Mouse (Mus musculus): ENCODE measurements around the gene Cadps2.

Cadps2 gene

DNA sequence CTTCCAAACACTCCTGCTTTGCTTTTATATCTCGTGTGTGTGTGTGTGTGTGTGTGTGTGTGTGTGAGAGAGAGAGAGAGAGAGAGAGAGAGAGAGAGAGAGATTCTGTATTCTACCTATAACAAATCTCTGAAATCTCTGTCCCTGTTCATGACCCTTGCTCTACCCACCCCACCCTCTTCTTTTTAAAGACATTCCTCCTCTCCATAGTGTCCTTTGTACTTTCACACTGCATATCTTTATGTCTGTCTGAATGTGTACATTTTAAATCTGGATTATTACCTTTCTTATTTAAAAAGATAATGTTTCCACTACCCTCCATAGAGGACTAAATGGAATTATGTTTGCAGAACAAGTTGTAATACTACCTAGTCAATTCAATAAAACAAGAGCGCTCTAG lies 315.5 kb downstream of the Cadps2 start:
- no peak for DNase-seq

GRCm38 (mm10) chr6:23522556-23522955 lies 316.7 kb downstream of the Cadps2 start:
- DNase-seq = peak; percentile 79

- no peak for DNase-seq
Measured at GRCm38 (mm10) chr6:23498611-23499010, 340.6 kb downstream of the Cadps2 start.

DNA sequence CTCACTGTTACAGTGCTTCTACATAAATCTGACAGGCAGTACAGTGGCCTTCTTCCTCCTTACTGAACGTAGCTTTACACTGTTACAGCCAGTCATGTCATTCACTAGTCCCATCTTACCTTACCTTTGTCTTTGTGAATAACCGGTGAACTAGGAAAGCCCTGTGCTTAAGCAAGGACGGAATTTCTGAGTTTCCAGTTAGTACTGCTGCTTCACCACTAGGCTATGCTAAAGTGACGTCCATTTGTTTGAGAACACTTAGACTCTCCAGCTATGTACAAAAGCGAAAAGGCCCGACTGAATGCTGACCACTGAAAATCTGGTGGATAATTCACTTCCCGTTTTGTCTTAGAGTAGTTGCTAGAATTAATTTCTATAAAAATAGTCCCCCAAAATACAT lies 347.4 kb downstream of the Cadps2 start:
- DNase-seq = peak; percentile 57

DNA sequence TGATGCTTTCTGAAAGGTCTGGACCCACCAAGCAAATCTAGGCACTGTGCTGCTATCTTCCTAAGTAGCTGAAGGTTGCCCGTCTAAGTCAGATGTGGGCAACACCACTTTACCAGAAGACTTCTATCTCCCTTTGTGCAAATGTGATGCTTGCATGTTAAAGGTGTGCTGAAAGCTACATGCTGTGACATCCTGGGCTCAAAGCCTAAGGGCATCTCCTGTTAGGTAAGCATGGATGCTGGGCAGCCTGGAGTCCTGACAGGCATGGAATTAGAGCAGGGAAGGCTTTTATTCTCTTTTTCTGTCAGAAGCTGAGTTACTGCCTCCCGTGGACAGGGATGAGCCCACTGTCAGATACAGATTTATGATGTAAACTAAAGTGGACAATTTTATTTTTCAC lies 348.8 kb downstream of the Cadps2 start:
- peak; percentile 67 for DNase-seq

DNA sequence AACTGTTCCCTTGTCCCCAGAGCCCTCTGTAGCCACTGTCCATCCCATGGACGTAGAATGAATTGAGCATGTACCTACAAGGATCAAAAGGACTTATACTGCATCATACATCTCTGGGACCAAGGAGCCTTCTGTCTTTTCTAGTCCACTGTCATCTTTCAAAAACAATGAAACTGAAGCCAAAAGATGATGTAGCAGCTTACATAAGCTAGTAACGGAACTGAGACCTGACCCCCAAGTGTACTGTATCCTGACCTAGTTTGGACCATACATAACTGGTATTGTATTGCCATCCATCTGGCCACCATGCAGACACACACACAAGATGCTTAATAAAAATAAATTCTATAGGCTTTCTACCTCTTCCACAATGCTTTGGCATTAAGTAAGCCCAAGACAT lies 350.2 kb downstream of the Cadps2 start:
- DNase-seq = no peak

- peak; percentile 55 for DNase-seq
Measured at GRCm38 (mm10) chr6:23472686-23473085, 366.5 kb downstream of the Cadps2 start.

- no peak for DNase-seq
Measured at GRCm38 (mm10) chr6:23471830-23472229, 367.4 kb downstream of the Cadps2 start.

- DNase-seq = no peak
Measured at GRCm38 (mm10) chr6:23467885-23468284, 371.3 kb downstream of the Cadps2 start.

GRCm38 (mm10) chr6:23462600-23463280 lies 376.5 kb downstream of the Cadps2 start:
- no peak for DNase-seq

GRCm38 (mm10) chr6:23457748-23458147 lies 381.5 kb downstream of the Cadps2 start:
- DNase-seq = peak; percentile 39

GRCm38 (mm10) chr6:23453907-23454306 lies 385.3 kb downstream of the Cadps2 start:
- DNase-seq = peak; percentile 34

DNA sequence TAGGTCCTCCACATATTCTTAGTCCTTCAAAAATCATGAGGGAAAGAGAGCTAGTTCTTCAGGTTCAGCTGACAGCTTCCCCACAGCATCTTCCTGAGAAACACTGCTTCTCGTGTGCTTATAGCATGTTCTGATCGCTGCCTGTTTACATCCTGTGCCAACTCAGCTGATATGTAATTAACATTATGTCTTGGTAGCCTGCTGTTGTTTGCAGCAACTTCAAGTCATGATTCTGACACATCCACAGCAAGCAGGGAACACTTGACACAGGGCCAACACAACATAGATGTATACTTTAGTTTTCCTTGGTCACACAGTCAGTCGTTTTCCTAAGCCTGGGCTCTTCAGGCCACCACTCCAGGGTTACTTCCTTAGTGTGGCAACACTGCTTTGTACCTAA lies 399.3 kb downstream of the Cadps2 start:
- no peak for DNase-seq

DNA sequence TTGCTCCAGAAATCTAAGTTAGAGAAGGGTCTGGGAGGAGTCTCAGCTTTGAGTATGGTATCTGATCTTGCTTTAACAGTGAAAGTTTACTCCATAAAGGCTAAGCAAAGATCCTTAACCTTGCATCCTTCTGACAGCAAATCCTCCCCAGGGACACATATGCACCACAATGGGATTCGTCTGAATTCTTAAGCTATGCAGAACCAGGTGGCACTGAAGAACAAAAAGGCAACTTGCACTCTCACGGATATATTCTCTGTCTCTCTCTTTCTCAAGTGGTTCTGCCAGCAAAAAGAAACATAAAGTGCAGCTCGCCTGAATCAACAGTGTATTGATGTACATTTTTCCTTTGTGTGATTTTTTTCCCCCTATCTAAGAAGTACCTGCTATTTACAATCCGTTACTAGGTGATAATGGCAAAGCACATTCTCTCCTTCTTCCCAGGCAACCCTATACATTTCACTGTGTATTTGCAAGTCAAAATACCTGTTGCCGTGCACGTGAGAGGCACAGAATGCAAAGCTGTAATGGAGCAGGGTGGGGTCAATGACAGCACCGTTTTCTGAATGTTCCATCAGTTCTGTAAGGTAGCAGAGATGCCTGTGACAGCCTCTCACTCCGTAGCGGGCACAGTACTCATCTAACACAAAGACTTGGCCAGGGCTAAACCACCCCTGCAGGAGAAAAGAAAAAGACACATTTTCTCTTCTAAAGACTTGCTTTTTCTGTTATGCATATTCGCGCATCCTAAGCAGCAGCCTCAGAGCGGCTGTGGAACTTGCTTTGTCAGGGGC lies 428.8 kb downstream of the Cadps2 start:
- no peak for DNase-seq

DNA sequence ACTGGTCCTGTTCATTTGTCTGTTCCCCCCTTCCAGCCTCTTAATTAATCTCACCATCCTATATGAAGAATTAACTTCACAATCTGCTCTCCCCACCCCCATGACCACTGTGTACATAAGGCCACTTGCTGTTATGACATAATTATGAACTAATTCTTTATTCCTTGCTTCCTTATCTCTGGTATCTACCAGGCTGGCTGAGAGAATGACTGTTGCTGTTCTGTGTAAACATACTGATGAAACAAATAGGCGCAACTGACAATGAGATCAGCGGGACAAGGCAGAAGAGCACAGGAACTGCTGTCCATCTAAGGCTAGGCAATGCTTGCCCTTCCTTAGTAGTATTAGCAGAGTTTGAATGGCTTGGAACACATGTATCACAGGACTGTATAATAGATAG lies 445.1 kb downstream of the Cadps2 start:
- DNase-seq = no peak

- no peak for DNase-seq
Measured at GRCm38 (mm10) chr6:23392711-23393110, 446.5 kb downstream of the Cadps2 start.

DNA sequence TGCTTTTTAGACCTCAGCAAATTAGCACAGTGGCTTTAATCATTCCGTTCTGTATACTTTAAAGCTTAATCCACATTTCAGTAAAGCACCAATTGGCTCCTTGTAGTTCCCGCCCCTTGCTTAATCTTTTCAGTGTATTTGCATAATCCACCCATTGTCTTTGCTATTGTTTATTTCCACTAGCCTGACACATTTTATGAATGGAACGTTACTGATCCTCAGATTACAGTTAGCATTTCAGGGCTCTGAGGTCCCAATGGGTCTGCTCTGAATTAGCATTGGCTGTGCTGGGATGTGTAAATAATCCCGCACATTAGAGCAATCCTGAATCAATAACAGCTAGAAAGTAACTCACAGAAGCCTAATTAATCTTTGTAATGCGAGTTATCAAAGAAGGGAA lies 452.5 kb downstream of the Cadps2 start:
- no peak for DNase-seq

- no peak for DNase-seq
Measured at GRCm38 (mm10) chr6:23383004-23383347, 456.2 kb downstream of the Cadps2 start.

GRCm38 (mm10) chr6:23382283-23383003 lies 456.8 kb downstream of the Cadps2 start:
- DNase-seq = no peak

DNA sequence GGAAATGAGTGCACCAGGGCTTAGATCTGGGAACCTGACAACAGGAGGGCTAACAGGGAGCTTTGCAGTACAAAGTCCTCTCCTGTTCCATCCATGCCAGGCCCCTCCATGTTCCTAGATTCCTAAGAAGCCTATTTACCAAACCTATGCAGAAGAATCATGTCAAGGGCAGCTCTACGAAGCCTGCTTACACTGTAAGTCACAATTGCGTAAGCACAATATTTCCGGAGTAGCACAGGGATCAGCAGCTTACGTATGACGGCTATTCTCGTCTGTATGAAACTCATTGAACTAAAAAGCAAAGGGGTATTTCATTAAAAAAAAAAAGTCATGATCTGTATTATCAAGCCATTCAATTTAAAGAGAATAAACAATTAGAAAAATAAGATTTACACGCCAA lies 462.9 kb downstream of the Cadps2 start:
- DNase-seq = no peak

- DNase-seq = no peak
Measured at GRCm38 (mm10) chr6:23361842-23362451, 477.3 kb downstream of the Cadps2 start.

DNA sequence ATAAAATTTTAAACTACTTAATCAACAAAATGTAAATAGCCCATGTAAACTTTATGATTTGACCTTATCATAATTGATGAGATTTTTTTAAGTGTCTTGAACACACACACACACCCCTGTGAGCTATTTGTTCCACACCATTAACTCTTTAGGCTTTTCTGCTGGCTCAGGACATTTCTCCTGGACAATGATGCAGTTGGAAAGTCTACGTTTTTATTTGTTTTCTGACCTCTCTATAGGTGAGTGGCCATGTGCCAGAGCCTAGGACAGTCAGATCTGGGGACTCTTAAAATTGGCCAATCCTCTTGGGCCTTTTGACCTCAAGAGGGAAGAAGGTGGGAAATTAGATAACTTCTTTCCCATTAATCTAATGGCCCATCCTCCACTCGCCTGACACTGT lies 478.6 kb downstream of the Cadps2 start:
- no peak for DNase-seq

- no peak for DNase-seq
Measured at GRCm38 (mm10) chr6:23356141-23356540, 483.1 kb downstream of the Cadps2 start.

- DNase-seq = no peak
Measured at GRCm38 (mm10) chr6:23353480-23353879, 485.7 kb downstream of the Cadps2 start.

Data from cerebellum, adult 11-12 months (tissue).